Mouse (Mus musculus): ENCODE measurements around the gene Fnbp1. TPM values are rescaled to one million over a fixed set of nuclear protein-coding genes. Genes with fewer than 3 reads are reported as not detected.

Gene Fnbp1
- 10.3 and 14.7 TPM in 2 replicates for polyA plus RNA-seq (2015; fragmentation: Nextera tagmentation; extraction: Ambion mirVana)

GRCm38 (mm10) chr2:31141867-31142454 is at the start of gene Fnbp1:
Fnbp1 (minus strand) TSS chr2:31142008.

DNA sequence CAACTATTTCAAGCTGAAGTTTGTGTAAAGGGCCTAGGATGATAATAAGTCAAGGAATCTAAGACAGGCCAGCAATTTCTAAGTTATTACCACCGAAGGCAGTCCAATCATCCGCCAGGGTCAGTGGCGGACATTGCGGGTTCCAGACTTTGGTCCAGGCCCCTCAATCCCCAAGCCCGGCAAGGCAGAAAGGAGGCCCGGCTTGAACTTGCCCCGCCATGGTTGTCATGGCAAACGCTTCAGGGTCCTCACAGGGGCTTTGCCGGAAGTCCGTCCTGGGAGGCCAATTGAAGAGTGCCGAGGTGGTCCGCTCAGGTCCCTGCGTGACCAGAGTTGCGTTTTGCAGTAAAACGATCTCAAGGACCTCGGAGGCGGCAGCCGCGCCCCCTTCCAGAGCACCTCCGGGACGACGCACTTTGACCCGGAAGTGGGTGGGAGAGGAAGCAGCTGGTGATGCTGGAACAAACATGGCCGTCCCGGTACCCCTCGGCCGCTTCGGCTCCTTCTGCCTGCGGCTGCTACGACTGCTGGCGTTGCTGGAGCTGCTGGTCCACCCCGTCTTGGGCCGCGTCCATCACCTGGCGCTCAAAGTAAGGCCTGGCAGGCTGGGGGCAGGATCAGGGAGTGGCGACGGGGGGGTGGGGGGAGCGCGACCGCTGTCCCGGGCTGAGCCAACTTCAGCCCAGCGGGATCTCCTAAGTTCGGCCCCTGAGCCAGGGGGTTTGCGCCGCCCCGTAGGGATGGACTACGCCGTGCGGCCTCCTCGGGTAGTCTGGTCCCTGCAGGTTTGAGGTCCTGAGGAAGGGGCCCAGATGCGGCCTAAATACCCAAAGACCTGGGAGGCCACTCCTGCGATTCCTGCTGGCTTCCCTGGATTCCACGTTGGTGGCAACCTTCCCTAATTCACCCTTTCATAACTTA is 10.3 kb upstream of the Fnbp1 start, which contains the start of gene Gpr107:
Gene Gpr107, plus strand, starts transcription at position 425 of the 921 bp plus-strand sequence.

GRCm38 (mm10) chr2:30981790-30982513 is 159.9 kb downstream of the Fnbp1 start, which contains the start of the genes BC005624 and Usp20:
BC005624 (minus strand) TSS chr2:30982201.
Usp20 (plus strand) TSS chr2:30982279.

Other genes starting within 250 kb of the Fnbp1 start
- 2.4 and 4.0 TPM in 2 replicates for gene Ptges, start 212.1 kb downstream of the Fnbp1 start, polyA plus RNA-seq (2015; fragmentation: Nextera tagmentation; extraction: Ambion mirVana)
- gene Tor1b, start 189.0 kb downstream of the Fnbp1 start, polyA plus RNA-seq (2015; fragmentation: Nextera tagmentation; extraction: Ambion mirVana): 19.0 and 21.5 TPM in 2 replicates
- 46.0 and 50.7 TPM in 2 replicates for gene Tor1a, start 174.1 kb downstream of the Fnbp1 start, polyA plus RNA-seq (2015; fragmentation: Nextera tagmentation; extraction: Ambion mirVana)
- gene BC005624, start 159.8 kb downstream of the Fnbp1 start, polyA plus RNA-seq (2015; fragmentation: Nextera tagmentation; extraction: Ambion mirVana): 32.1 and 36.0 TPM in 2 replicates
- 5.4 and 6.4 TPM in 2 replicates for gene Usp20, start 159.7 kb downstream of the Fnbp1 start, polyA plus RNA-seq (2015; fragmentation: Nextera tagmentation; extraction: Ambion mirVana)
- gene Gpr107, start 10.3 kb upstream of the Fnbp1 start, polyA plus RNA-seq (2015; fragmentation: Nextera tagmentation; extraction: Ambion mirVana): 16.5 and 18.1 TPM in 2 replicates
- gene Ncs1, start 103.8 kb upstream of the Fnbp1 start, polyA plus RNA-seq (2015; fragmentation: Nextera tagmentation; extraction: Ambion mirVana): 3.0 and 4.2 TPM in 2 replicates
- gene Hmcn2, start 172.4 kb upstream of the Fnbp1 start, polyA plus RNA-seq (2015; fragmentation: Nextera tagmentation; extraction: Ambion mirVana): 0.02 TPM in 1 of 2 replicates, not detected in the other

Data from spleen, postnatal 0 days (tissue).